Mouse (Mus musculus) forebrain, embryonic 16.5 days (tissue): Measurements from ENCODE around the gene Pwwp2b. TPM values are rescaled to one million over a fixed set of nuclear protein-coding genes. Genes with fewer than 3 reads are reported as not detected.
A peak's percentile ranks its signal among the peaks of the same experiment; 100 is the strongest.

ENCODE experiments used
- ATAC-seq: fragments of 200-750 bp; cut with Nextera tagmentation; 2 replicates; pipeline ENCODE4 v1.8.0; 2017; ENCODE audit warnings: mild to moderate bottlenecking, moderate library complexity
- H3K27ac ChIP-seq: fragments of 300-500 bp; sonication (generic); 2 replicates; pipeline ENCODE4 v1.5.1; 2014; ENCODE audit warnings: low read length, control low read depth
- H3K27me3 ChIP-seq: fragments of 300-500 bp; sonication (generic); replicated peaks from 2 replicates; pipeline ENCODE4 v1.6.1; 2014; ENCODE audit warnings: low read length; ENCODE audit not compliant: control insufficient read depth, insufficient read depth
- H3K36me3 ChIP-seq: fragments of 300-500 bp; sonication (generic); 2 replicates; pipeline ENCODE4 v1.6.1; 2014; ENCODE audit not compliant: control insufficient read depth, insufficient read depth
- H3K4me1 ChIP-seq: fragments of 300-500 bp; sonication (generic); replicated peaks from 2 replicates; pipeline ENCODE4 v1.6.1; 2014; ENCODE audit warnings: low read length; ENCODE audit not compliant: control insufficient read depth, insufficient read depth
- H3K4me2 ChIP-seq: fragments of 300-500 bp; sonication (generic); 2 replicates; pipeline ENCODE4 v1.6.1; 2014; ENCODE audit warnings: mild to moderate bottlenecking, low read length, control low read depth
- H3K4me3 ChIP-seq: fragments of 300-500 bp; sonication (generic); replicated peaks from 2 replicates; pipeline ENCODE4 v1.5.1; 2014; ENCODE audit warnings: mild to moderate bottlenecking, low read length, control low read depth
- H3K9ac ChIP-seq: fragments of 300-500 bp; sonication (generic); replicated peaks from 2 replicates; pipeline ENCODE4 v1.6.1; 2014; ENCODE audit warnings: low read depth, low read length, control low read depth
- H3K9me3 ChIP-seq: fragments of 300-500 bp; sonication (generic); 2 replicates; pipeline ENCODE4 v1.6.1; 2016; ENCODE audit warnings: low read length; ENCODE audit not compliant: control insufficient read depth
- WGBS: fragments of 180-500 bp; shearing (Covaris S2); extraction: QIAGEN DNeasy Blood & Tissue Kit; methylation state at CpG from one replicate; pipeline ENCODE4 v1.1.7; 2014; 5-methylcytosine and 5-hydroxymethylcytosine counted together
- polyA plus RNA-seq: library from polyadenylated mRNA; unstranded; fragments of >200 nt; fragmentation: Nextera tagmentation; extraction: Ambion mirVana; gene quantifications from 2 replicates; pipeline ENCODE4 v1.2.1, GENCODE M21; 2015

The Pwwp2b gene
- polyA plus RNA-seq, 1 experiment from 2014 or later = 7.7 TPM

DNA sequence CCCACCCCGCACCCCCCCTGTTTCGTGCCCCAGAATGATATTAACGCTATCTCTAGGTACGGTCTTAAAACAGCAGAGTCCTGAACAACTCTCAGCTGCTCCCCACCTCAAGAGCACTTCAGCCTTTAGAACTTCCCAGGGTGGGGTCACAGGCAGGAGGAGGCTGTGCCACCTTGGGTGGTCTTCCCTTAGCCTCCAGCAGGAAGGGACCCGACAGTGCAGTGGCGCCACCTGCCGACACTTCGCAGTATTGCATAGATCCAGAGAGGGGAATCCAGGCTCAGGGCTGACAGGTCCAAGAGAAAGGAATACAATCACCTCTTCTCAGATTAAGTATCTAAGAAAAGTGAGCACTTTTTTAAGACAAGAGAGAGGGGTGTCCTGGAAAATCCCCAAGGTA, 51.1 kb downstream of the Pwwp2b start:
- Histone ChIP-seq H3K27ac (no peak overlapping the region), H3K4me3 (no peak overlapping the region), H3K9me3 (no peaks in the 10 kb centered on the region), H3K4me2 (no peak overlapping the region), H3K27me3 (0 out of 2 replicates have a peak, but pooled peaks cover 2% of the 10 kb centered on the region), H3K36me3 (no peaks in the 10 kb centered on the region), H3K4me1 (0 out of 2 replicates have a peak, but pooled peaks cover 2% of the 10 kb centered on the region), H3K9ac (no peak overlapping the region)
- WGBS = 14% methylated on average over 8 of the region's 8 CpGs
- peak; percentile 47 for ATAC-seq

- H3K4me3 ChIP-seq = no peak overlapping the region
- H3K4me2 ChIP-seq = no peak overlapping the region
- H3K9me3 ChIP-seq = no peaks in the 10 kb centered on the region
- H3K9ac ChIP-seq = no peak overlapping the region
- no peaks in the 10 kb centered on the region for H3K36me3 ChIP-seq
- no peak overlapping the region for H3K27ac ChIP-seq
- 0 out of 2 replicates have a peak, but pooled peaks cover 2% of the 10 kb centered on the region for H3K27me3 ChIP-seq
- H3K4me1 ChIP-seq = 0 out of 2 replicates have a peak, but pooled peaks cover 2% of the 10 kb centered on the region
- no peak for ATAC-seq
- 49% methylated on average over 7 of the region's 7 CpGs for WGBS
Observed at GRCm38 (mm10) chr7:139300423-139300822, 52.1 kb downstream of the Pwwp2b start.

DNA sequence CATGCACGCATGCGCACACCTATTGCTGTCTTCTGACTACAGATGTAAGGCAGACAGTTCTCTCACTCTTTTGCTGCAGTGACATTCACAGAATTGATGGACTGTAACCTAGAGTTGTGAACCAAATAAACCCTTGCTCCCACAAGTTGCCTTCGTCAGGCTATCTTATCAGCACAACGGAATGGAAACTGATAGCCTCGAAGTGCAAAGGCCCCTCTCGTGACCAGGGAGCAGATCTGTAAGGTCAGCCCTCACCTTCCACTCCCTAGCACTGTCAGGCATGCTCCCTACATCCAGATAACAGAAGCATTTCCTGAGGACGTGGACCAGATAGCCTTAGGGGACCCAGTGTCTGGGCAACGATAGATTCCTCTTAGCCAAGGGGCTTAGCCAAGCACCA, 53.2 kb downstream of the Pwwp2b start:
- Histone ChIP-seq H3K4me1 (0 out of 2 replicates have a peak, but pooled peaks cover 2% of the 10 kb centered on the region), H3K9me3 (no peaks in the 10 kb centered on the region), H3K4me2 (no peak overlapping the region), H3K36me3 (no peaks in the 10 kb centered on the region), H3K4me3 (no peak overlapping the region), H3K27ac (no peak overlapping the region), H3K9ac (no peak overlapping the region), H3K27me3 (0 out of 2 replicates have a peak, but pooled peaks cover 2% of the 10 kb centered on the region)
- WGBS = 75% methylated on average over 8 of the region's 8 CpGs
- no peak for ATAC-seq

DNA sequence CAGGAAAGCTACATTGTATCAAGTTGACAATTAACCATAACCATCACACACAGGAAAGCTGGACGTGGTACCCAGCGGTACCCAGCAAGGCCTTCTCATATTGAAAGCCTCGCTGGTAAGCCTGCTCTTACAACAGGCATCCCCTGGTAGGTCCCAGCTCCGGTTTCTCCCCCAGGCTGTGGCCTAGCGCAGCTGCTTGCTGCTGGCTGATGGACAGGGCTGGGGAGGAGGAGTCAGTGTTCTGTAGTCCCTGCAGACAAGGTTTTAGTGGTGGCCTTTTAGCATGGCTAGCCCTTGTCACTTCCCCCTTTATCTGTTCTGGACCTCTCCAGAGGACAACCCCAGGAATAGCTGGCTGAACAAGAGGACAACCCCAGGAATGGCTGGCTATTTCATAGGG, 54.0 kb downstream of the Pwwp2b start:
- Histone ChIP-seq H3K4me3 (no peak overlapping the region), H3K9me3 (no peaks in the 10 kb centered on the region), H3K27me3 (0 out of 2 replicates have a peak, but pooled peaks cover 2% of the 10 kb centered on the region), H3K36me3 (no peaks in the 10 kb centered on the region), H3K9ac (no peak overlapping the region), H3K4me1 (0 out of 2 replicates have a peak, but pooled peaks cover 2% of the 10 kb centered on the region), H3K4me2 (no peak overlapping the region), H3K27ac (no peak overlapping the region)
- WGBS = 59% methylated on average over 5 of the region's 5 CpGs
- no peak for ATAC-seq

DNA sequence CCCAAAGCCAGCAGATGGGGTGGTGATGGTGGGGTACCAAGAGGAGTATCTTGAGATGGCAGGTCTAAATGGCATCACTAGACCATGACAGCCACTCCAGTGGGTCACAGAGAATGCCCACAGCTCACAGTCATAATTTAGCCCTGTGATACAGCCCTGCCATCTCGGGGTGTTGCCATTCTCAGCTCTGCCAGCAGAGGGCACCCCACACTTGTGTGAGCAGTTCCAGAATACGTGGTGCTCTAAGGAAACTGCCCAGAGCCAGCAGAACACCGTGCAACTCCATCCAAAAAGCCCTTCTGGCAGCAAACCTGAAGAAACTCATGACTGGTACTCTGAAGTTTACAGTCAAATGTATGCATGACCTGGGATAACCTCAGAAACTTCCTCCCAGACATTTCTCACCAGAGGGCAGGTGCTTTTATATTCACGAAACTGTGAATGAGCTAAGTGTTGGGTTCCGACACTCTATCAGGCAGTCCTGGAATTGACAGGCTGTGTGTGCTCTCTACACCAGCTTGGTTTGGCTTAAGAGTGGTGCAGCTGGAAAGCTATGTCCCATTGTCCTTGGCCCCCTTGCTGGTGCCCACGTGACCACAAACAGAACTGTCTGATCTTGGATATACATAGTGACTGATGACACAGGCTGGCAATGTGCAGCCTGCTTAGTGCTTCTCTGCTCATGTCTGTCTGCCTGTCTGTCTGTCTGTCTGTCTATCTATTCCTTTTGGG, 55.2 kb downstream of the Pwwp2b start:
- no peak overlapping the region for H3K9ac ChIP-seq
- H3K27ac ChIP-seq = no peak overlapping the region
- 0 out of 2 replicates have a peak, but pooled peaks cover 2% of the 10 kb centered on the region for H3K4me1 ChIP-seq
- 0 out of 2 replicates have a peak, but pooled peaks cover 2% of the 10 kb centered on the region for H3K27me3 ChIP-seq
- WGBS = 33% methylated on average over 6 of the region's 6 CpGs
- ATAC-seq = peak; percentile 67
- no peaks in the 10 kb centered on the region for H3K9me3 ChIP-seq
- H3K36me3 ChIP-seq = no peaks in the 10 kb centered on the region
- H3K4me3 ChIP-seq = no peak overlapping the region
- no peak overlapping the region for H3K4me2 ChIP-seq

DNA sequence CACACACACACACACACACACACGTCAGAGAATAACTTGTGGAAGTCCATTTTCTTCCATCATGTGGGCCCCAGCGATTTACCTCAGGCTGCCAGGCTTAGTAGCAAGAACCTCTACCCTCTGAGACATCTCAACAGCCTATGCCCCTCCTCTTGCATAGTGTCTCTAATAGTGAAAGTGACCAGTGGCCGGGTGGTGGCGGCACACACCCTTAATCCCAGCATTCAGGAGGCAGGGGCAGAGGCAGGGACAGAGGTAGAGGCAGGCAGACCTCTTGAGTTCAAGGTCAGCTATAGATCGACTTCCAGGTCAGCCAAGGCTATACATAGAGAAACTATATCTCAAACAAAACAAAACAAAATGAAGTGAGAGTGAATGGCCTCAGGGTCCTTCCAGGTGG, 56.0 kb downstream of the Pwwp2b start:
- WGBS = 43% methylated on average over 5 of the region's 5 CpGs
- H3K9me3 ChIP-seq = no peaks in the 10 kb centered on the region

DNA sequence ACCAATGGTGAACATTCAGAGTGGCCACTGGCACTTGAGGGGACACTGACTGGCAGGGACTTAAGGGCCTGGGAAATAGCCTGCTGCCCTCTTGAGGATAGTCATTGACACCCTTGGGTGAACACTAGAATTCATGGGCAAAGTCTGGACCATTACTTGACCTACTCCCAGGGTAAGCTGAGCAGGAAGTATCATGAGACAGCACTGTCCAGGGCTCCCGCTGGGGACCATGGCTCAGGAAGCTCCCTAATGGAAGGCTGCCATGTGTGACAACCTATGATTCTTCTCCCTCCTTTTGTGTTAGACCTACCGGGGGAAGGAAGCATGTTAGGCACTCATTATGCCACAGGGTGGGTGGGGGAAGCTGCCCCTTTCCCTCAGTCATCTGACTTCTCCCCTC, 58.8 kb downstream of the Pwwp2b start:
- no peak for ATAC-seq
- Histone ChIP-seq H3K36me3 (no peaks in the 10 kb centered on the region), H3K4me3 (no peak overlapping the region)

More for the DNA sequence above, 56.0 kb downstream of the Pwwp2b start:
- H3K27ac ChIP-seq = no peak overlapping the region
- no peak overlapping the region for H3K9ac ChIP-seq
- H3K36me3 ChIP-seq = no peaks in the 10 kb centered on the region
- no peak for ATAC-seq
- no peak overlapping the region for H3K4me2 ChIP-seq
- H3K4me1 ChIP-seq = 0 out of 2 replicates have a peak, but pooled peaks cover 1% of the 10 kb centered on the region
- H3K27me3 ChIP-seq = 0 out of 2 replicates have a peak, but pooled peaks cover 2% of the 10 kb centered on the region
- no peak overlapping the region for H3K4me3 ChIP-seq

DNA sequence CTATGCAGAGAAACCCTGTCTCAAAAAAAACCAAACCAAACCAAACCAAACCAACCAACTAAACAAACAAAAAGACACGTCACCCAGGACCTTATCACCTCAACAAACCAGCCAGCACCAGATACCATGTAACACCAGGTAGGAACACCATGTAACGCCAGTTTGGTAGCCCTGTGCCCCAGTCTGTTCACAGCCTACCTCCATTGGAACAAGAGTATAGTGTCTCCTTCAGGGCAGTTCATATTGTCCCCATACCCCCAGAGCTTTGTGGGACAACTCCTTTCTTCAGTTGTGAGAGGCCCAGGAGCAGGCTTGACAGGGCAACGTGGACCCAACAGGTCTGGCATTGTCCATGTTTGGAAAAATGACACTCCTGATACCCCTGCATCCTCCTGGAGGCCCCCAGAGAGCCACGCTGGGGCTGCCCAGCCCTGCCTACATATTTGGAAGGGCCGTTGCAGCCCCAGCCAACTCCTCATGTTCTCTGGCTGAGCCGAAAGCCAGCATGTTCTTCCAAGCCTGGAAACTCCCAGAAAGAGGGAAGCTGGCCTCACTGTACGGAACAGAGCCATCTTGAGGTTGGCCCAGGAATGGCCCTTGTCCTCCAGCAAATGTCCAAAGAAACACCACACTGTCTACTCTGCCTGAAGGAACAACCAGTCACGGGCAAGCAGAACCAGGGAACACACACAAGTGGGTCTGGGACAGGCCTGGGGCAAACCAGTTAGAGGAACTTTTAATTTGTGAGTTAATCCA, 60.0 kb downstream of the Pwwp2b start:
- Histone ChIP-seq H3K9me3 (no peaks in the 10 kb centered on the region), H3K4me1 (peaks cover 5% of the 10 kb centered on the region; the same call in 1 of the 2 replicates), H3K9ac (no peak overlapping the region), H3K4me3 (no peak overlapping the region), H3K36me3 (no peaks in the 10 kb centered on the region), H3K27me3 (no peaks in the 10 kb centered on the region), H3K4me2 (no peak overlapping the region), H3K27ac (no peak overlapping the region)
- ATAC-seq = no peak
- WGBS = 75% methylated on average over 8 of the region's 8 CpGs

More for the DNA sequence above, 58.8 kb downstream of the Pwwp2b start:
- Histone ChIP-seq H3K27me3 (0 out of 2 replicates have a peak, but pooled peaks cover 2% of the 10 kb centered on the region), H3K27ac (no peak overlapping the region), H3K9ac (no peak overlapping the region), H3K4me2 (no peak overlapping the region), H3K4me1 (0 out of 2 replicates have a peak, but pooled peaks cover 5% of the 10 kb centered on the region), H3K9me3 (no peaks in the 10 kb centered on the region)
- 63% methylated on average over 2 of the region's 2 CpGs for WGBS

GRCm38 (mm10) chr7:139309106-139309505, 60.8 kb downstream of the Pwwp2b start:
- no peak for ATAC-seq
- Histone ChIP-seq H3K4me3 (no peak overlapping the region), H3K27me3 (no peaks in the 10 kb centered on the region), H3K36me3 (no peaks in the 10 kb centered on the region), H3K4me2 (no peak overlapping the region), H3K9ac (no peak overlapping the region), H3K27ac (no peak overlapping the region), H3K9me3 (no peaks in the 10 kb centered on the region), H3K4me1 (peaks cover 5% of the 10 kb centered on the region; the same call in 1 of the 2 replicates)
- 61% methylated on average over 2 of the region's 2 CpGs for WGBS
